Mouse (Mus musculus) midbrain, embryonic 14.5 days (tissue): ENCODE measurements around the gene Atp5g1. TPM values are rescaled to one million over a fixed set of nuclear protein-coding genes. Genes with fewer than 3 reads are reported as not detected.

Source experiments
- ATAC-seq: fragments of 200-750 bp; cut with Nextera tagmentation; 2 replicates; pipeline ENCODE4 v1.8.0; 2017; ENCODE audit warnings: moderate number of reproducible peaks, moderate library complexity; ENCODE audit not compliant: low FRiP score, low TSS enrichment
- DNase-seq: peaks from one replicate; pipeline ENCODE4 v3.0.0-alpha.2; 2015
- H3K27ac ChIP-seq: fragments of 300-500 bp; sonication (generic); replicated peaks from 2 replicates; pipeline ENCODE4 v1.5.1; 2014; ENCODE audit warnings: mild to moderate bottlenecking, low read depth, low read length, moderate library complexity
- H3K27me3 ChIP-seq: fragments of 300-500 bp; sonication (generic); 2 replicates; pipeline ENCODE4 v1.6.1; 2014; ENCODE audit warnings: low read length, control low read depth, mixed read lengths; ENCODE audit not compliant: control insufficient read depth, insufficient read depth
- H3K36me3 ChIP-seq: fragments of 300-500 bp; sonication (generic); 2 replicates; pipeline ENCODE4 v1.6.1; 2014; ENCODE audit warnings: low read length, control low read depth; ENCODE audit not compliant: control insufficient read depth, insufficient read depth
- H3K4me1 ChIP-seq: fragments of 300-500 bp; sonication (generic); 2 replicates; pipeline ENCODE4 v1.6.1; 2014; ENCODE audit warnings: mild to moderate bottlenecking, antibody characterized with exemption, low read length, control low read depth; ENCODE audit not compliant: control insufficient read depth, insufficient read depth
- H3K4me2 ChIP-seq: fragments of 300-500 bp; sonication (generic); 2 replicates; pipeline ENCODE4 v1.6.1; 2014; ENCODE audit warnings: mild to moderate bottlenecking, low read length, moderate library complexity
- H3K4me3 ChIP-seq: fragments of 300-500 bp; sonication (generic); replicated peaks from 2 replicates; pipeline ENCODE4 v1.5.1; 2014; ENCODE audit warnings: low read depth, low read length
- H3K9ac ChIP-seq: fragments of 300-500 bp; sonication (generic); replicated peaks from 2 replicates; pipeline ENCODE4 v1.6.1; 2014; ENCODE audit warnings: mild to moderate bottlenecking, low read length, moderate library complexity
- H3K9me3 ChIP-seq: fragments of 300-500 bp; sonication (generic); 2 replicates; pipeline ENCODE4 v1.6.1; 2016; ENCODE audit warnings: low read length, control low read depth, mixed read lengths; ENCODE audit not compliant: control insufficient read depth
- WGBS: fragments of 180-500 bp; shearing (Covaris S2); extraction: QIAGEN DNeasy Blood & Tissue Kit; methylation state at CpG from one replicate; pipeline ENCODE4 v1.1.7; 2014; 5-methylcytosine and 5-hydroxymethylcytosine counted together
- polyA plus RNA-seq: library from polyadenylated mRNA; unstranded; fragments of >200 nt; fragmentation: Nextera tagmentation; extraction: Ambion mirVana; gene quantifications from 2 replicates; pipeline ENCODE4 v1.2.1, GENCODE M21; 2014

Atp5g1 gene
- polyA plus RNA-seq, 1 experiment from 2014 or later, result 679 TPM

DNA sequence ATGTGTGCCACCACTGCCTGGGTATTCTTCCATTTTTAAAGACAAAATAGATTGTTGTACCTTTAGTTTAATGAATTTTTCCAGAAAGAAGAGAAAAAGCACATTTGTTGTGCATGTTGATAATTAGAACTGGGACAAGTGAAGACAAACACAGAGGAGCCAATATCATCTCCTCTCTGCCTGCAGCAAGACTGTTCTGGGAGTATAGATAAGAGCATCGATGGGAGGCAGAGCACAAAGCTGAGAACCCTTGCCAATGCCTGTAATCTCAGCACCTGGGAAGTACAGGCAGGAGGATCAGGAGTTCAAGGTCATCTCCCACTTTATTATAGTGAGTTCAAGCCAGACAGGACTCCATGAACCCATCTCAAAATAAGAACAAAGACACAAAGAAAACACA is 36.9 kb downstream of the Atp5g1 start:
- no peak for DNase-seq
- Histone ChIP-seq H3K36me3 (peaks cover 38% of the 10 kb centered on the region), H3K27ac (no peak overlapping the region), H3K9ac (no peak overlapping the region), H3K9me3 (no peaks in the 10 kb centered on the region), H3K4me3 (no peak overlapping the region), H3K4me2 (no peak overlapping the region), H3K4me1 (peaks cover 12% of the 10 kb centered on the region), H3K27me3 (no peaks in the 10 kb centered on the region)
- no peak for ATAC-seq
- whole genome bisulfite sequencing, result 89% methylated on average over 1 of the region's 1 CpGs

DNA sequence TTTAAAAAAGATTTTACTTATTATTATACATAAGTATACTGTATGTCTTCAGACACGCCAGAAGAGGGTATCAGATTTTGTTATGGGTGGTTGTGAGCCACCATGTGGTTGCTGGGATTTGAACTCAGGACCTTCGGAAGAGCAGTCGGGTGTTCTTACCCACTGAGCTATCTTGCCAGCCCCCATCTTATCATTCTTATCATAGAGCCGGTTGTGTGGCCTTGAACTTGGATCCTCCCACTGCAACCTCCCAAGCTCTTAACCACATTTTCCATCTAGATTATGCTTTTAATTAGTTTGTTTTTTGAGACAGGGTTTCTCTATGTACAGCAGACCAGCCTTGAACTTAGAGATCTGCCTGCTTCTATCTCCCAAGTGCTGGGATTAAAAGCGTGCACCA is 38.0 kb downstream of the Atp5g1 start:
- no peak for ATAC-seq
- H3K27ac ChIP-seq, result no peak overlapping the region
- H3K4me3 ChIP-seq, result no peak overlapping the region
- H3K27me3 ChIP-seq, result no peaks in the 10 kb centered on the region
- H3K4me2 ChIP-seq, result no peak overlapping the region
- H3K9me3 ChIP-seq, result no peaks in the 10 kb centered on the region
- no peak for DNase-seq
- no peak overlapping the region for H3K9ac ChIP-seq
- peaks cover 12% of the 10 kb centered on the region for H3K4me1 ChIP-seq
- WGBS, result 96% methylated on average over 5 of the region's 5 CpGs
- H3K36me3 ChIP-seq, result peaks cover 28% of the 10 kb centered on the region

DNA sequence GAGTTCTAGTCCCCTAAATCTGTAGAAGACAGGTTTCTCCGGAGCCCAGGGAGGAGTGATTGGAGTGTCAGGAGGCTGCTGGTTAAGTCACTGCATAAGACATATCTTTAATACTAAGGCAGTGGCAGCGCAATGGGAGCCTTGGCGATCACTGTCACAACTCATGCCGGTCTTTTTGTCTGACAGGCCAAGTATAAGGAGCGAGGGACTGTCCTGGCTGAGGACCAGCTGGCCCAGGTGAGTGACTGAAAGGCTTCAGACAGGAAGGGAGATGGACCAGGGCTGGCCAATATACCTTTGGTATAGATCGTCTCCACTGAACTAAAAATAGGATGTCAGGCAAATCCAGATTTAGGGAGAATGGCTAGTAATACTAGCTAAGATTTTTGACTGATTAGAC is 40.3 kb downstream of the Atp5g1 start:
- Histone ChIP-seq H3K9ac (peak overlapping the region; percentile 59), H3K36me3 (peaks cover 10% of the 10 kb centered on the region), H3K4me2 (peak overlapping the region; percentile 95), H3K4me1 (peaks cover 12% of the 10 kb centered on the region), H3K27me3 (no peaks in the 10 kb centered on the region), H3K9me3 (no peaks in the 10 kb centered on the region), H3K4me3 (peak overlapping the region; percentile 59), H3K27ac (peak overlapping the region; percentile 68; the same call in 1 of the 2 replicates)
- ATAC-seq (no peak), DNase-seq (no peak)
- 12% methylated on average over 6 of the region's 6 CpGs for WGBS

DNA sequence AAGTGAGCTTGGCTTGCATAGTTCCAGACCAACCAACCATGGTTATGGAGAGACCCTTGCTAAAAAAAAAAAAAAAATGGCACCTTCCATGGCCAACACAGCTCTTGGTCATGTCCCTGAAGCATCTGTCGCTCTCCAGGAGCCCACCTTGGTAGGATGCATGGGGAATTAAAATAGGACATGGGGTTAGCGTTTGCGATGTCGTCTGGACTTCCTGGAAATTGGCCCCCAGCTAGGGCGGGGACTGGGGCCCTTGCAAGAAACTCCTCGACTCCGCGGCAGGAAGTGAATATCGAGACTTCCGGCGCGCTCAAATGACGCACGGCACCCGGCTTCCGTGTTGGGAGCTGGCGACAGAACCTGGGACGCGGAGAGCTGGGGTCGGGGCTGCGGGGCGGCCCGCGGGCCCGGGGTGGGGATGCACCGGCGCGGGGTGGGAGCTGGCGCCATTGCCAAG is 40.8 kb downstream of the Atp5g1 start, which contains the start of gene Snf8:
Gene Snf8, plus strand, starts transcription at position 290 of the 457 bp plus-strand sequence.
- Histone ChIP-seq H3K27ac (peak within 1 kb of the TSS; percentile 68), H3K36me3 (peaks cover 10% of the 10 kb centered on the region), H3K4me3 (peak within 1 kb of the TSS; percentile 59), H3K9me3 (no peaks in the 10 kb centered on the region), H3K4me1 (peaks cover 12% of the 10 kb centered on the region), H3K27me3 (no peaks in the 10 kb centered on the region), H3K9ac (peak within 1 kb of the TSS; percentile 59), H3K4me2 (peak within 1 kb of the TSS; percentile 95)
- DNase-seq, result peak; percentile 97
- peak; percentile 81; the same call in 1 of the 2 replicates for ATAC-seq
- under 1% methylated on average over 29 of the region's 29 CpGs for WGBS

DNA sequence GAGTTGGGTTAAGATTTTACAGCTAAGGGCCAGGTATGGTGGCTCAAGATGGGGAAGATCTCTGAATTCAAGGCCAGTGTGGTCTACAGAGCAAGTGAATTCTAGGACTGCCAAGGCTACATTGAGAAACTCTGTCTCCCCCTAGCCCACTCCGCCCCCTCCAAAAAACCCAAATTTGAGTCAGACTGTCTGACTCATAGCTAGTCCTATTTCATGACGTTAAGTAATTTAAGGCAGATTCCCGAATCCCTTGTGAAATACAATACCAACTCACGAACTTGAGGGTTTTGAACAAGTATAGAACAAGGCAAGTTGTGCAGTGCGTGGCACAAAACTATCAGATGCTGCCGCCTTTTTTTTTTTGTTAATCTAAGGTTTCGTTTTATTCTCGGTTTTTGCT is 41.4 kb downstream of the Atp5g1 start:
- Histone ChIP-seq H3K4me2 (peak overlapping the region; percentile 95), H3K4me3 (peak overlapping the region; percentile 59), H3K9me3 (no peaks in the 10 kb centered on the region), H3K9ac (no peak overlapping the region), H3K4me1 (peaks cover 12% of the 10 kb centered on the region), H3K27me3 (no peaks in the 10 kb centered on the region), H3K27ac (no peak overlapping the region), H3K36me3 (peaks cover 7% of the 10 kb centered on the region)
- WGBS, result 51% methylated on average over 8 of the region's 8 CpGs
- no peak for ATAC-seq
- DNase-seq, result no peak

DNA sequence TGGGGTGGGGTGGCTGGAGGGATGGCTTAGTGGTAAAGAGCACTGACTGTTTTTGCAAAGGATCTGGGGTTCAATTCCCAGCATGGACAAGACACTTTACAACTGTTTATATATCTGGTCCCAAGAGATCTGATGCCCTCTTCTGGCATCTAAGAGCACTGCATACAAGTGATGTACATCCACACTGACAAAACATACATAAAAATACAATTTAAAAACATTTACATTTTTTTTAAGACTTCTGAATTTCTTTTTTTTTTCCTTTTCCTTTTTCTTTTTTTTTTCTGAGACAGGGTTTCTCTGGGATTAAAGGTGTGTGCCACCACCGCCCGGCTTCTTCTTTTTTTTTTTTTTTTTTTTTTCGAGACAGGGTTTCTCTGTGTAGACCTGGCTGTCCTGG is 42.2 kb downstream of the Atp5g1 start:
- ATAC-seq, result no peak
- Histone ChIP-seq H3K36me3 (no peaks in the 10 kb centered on the region; the same call in 1 of the 2 replicates), H3K9me3 (no peaks in the 10 kb centered on the region), H3K27me3 (no peaks in the 10 kb centered on the region), H3K4me2 (no peak overlapping the region), H3K9ac (no peak overlapping the region), H3K4me1 (peaks cover 12% of the 10 kb centered on the region), H3K4me3 (no peak overlapping the region), H3K27ac (no peak overlapping the region)
- DNase-seq, result peak; percentile 44
- 100% methylated on average over 3 of the region's 3 CpGs for WGBS

DNA sequence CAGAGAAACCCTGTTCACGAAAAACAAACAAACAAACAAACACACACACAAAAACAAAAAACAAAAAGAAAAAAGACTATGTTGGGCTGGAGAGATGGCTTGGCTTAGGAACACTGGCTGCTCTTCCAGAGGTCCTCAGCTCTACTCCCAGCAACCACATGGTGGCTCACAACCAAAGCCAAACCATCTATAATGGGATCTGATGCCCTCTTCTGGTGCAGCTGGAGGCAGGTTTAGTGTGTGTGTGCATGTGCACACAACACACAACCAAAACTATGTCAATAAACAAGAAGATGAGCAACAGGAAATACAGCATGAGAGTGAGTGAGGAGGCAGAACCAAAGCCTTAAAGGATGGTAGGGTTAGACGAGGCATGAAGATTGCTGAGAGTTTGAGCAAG is 43.8 kb downstream of the Atp5g1 start:
- no peak for DNase-seq
- no peak overlapping the region for H3K4me2 ChIP-seq
- H3K36me3 ChIP-seq, result no peaks in the 10 kb centered on the region
- H3K27me3 ChIP-seq, result no peaks in the 10 kb centered on the region
- H3K9me3 ChIP-seq, result no peaks in the 10 kb centered on the region
- peaks cover 12% of the 10 kb centered on the region for H3K4me1 ChIP-seq
- no peak for ATAC-seq
- no peak overlapping the region for H3K4me3 ChIP-seq
- no peak overlapping the region for H3K27ac ChIP-seq
- H3K9ac ChIP-seq, result no peak overlapping the region
- WGBS, result 81% methylated on average over 2 of the region's 2 CpGs

DNA sequence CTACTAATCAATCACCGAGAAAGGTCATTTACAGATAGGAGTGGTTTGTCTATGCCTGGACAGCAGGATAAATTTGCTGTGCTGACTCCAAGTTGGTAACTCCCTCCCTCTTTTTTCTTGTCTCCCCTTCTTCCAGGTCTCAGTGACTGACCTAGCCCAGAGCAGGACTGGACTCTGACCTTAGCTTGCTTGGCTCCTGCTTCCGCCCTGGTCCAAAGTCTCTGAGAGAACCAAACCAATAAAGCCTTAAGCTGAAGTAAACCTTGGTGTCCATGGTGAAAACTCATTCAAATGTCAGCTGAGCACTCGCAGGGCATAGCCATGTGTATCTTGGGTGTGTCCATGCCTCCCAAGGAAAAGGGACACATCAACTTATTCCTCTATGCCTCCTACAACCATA is 44.9 kb downstream of the Atp5g1 start:
- H3K9ac ChIP-seq, result no peak overlapping the region
- H3K4me2 ChIP-seq, result no peak overlapping the region
- DNase-seq (no peak), ATAC-seq (no peak)
- H3K4me3 ChIP-seq, result no peak overlapping the region
- no peaks in the 10 kb centered on the region for H3K27me3 ChIP-seq
- H3K9me3 ChIP-seq, result no peaks in the 10 kb centered on the region
- 90% methylated on average over 3 of the region's 3 CpGs for WGBS
- peaks cover 10% of the 10 kb centered on the region for H3K4me1 ChIP-seq
- H3K36me3 ChIP-seq, result no peaks in the 10 kb centered on the region
- no peak overlapping the region for H3K27ac ChIP-seq

DNA sequence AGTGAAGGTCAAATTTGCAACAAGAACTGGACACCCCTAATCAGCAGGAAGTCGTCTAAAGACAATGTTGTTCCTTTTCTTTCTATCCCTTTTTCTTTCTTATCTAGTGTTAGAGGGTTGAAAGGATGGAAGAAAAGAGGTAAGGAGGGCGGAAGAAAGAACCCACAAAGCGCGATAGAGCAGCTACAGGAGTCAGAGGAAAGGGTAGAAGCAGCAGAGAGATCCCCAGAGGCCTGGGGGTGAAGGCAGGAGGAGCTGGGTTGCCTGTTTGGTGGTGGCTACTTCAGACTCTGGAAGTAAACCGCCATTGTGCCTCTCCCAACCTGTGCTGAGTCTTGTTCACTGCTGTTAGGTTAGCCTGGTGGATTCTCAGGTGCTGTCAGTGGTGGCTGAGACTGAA is 47.3 kb downstream of the Atp5g1 start:
- Histone ChIP-seq H3K4me3 (no peak overlapping the region), H3K4me2 (no peak overlapping the region), H3K36me3 (no peaks in the 10 kb centered on the region), H3K9ac (no peak overlapping the region), H3K27me3 (no peaks in the 10 kb centered on the region), H3K27ac (no peak overlapping the region), H3K4me1 (no peaks in the 10 kb centered on the region), H3K9me3 (no peaks in the 10 kb centered on the region)
- ATAC-seq (no peak), DNase-seq (no peak)
- WGBS, result 65% methylated on average over 5 of the region's 5 CpGs
